Mouse (Mus musculus) cortical plate, adult 2 months (tissue): ENCODE measurements at regions not wholly inside any gene's neighbourhood (a gene's known extent, or its start where the extent isn't known, plus 50 kb on each side); places are given as distances from the start of the nearest gene placed in this dataset.

Experiments used
- H3K27ac ChIP-seq: fragments of 200-500 bp; 2 replicates; pipeline ENCODE4 v1.5.1; 2012; ENCODE audit warnings: low read length, control low read depth, inconsistent platforms; ENCODE audit not compliant: insufficient read depth
- H3K4me1 ChIP-seq: fragments of 200-500 bp; 2 replicates; pipeline ENCODE4 v1.6.1; 2011; ENCODE audit warnings: low read length; ENCODE audit not compliant: control insufficient read depth, insufficient read depth
- H3K4me3 ChIP-seq: fragments of 200-500 bp; 2 replicates; pipeline ENCODE4 v1.5.1; 2011; ENCODE audit warnings: mild to moderate bottlenecking, low read length, control low read depth; ENCODE audit not compliant: insufficient read depth
- CTCF ChIP-seq: fragments of 200-500 bp; IDR thresholded peaks from 2 replicates; pipeline ENCODE4 v1.5.1; 2011; ENCODE audit warnings: mild to moderate bottlenecking, control low read depth, low read length; ENCODE audit not compliant: insufficient read depth; ENCODE audit errors: extremely low read depth
- POLR2A ChIP-seq: fragments of 200-500 bp; IDR thresholded peaks from 2 replicates; pipeline ENCODE4 v1.6.1; 2011; ENCODE audit warnings: mild to moderate bottlenecking, low read length, control low read depth; ENCODE audit not compliant: insufficient read depth; ENCODE audit errors: extremely low read depth

GRCm38 (mm10) chr7:137628266-137628665, 190.9 kb downstream of the Glrx3 start:
- Histone ChIP-seq H3K4me1 (no peaks in the 10 kb centered on the region), H3K27ac (no peak overlapping the region), H3K4me3 (no peak overlapping the region)
- TF ChIP-seq POLR2A: no peak
- TF ChIP-seq CTCF: no peak

- no peak for TF ChIP-seq POLR2A
- TF ChIP-seq CTCF: no peak
- H3K4me1 ChIP-seq: no peaks in the 10 kb centered on the region
- no peak overlapping the region for H3K4me3 ChIP-seq
- H3K27ac ChIP-seq: no peak overlapping the region
Measured at GRCm38 (mm10) chr7:137629540-137629939, 192.1 kb downstream of the Glrx3 start.

GRCm38 (mm10) chr7:137648621-137649020, 211.2 kb downstream of the Glrx3 start:
- Histone ChIP-seq H3K4me1 (no peaks in the 10 kb centered on the region), H3K4me3 (no peak overlapping the region), H3K27ac (no peak overlapping the region)
- no peak for TF ChIP-seq POLR2A
- no peak for TF ChIP-seq CTCF

GRCm38 (mm10) chr7:137649650-137650049, 212.2 kb downstream of the Glrx3 start:
- H3K4me1 ChIP-seq: no peaks in the 10 kb centered on the region
- TF ChIP-seq POLR2A (no peak), CTCF (no peak)
- H3K4me3 ChIP-seq: no peak overlapping the region
- no peak overlapping the region for H3K27ac ChIP-seq

GRCm38 (mm10) chr7:137653837-137654236, 216.4 kb downstream of the Glrx3 start:
- TF ChIP-seq CTCF (no peak), POLR2A (no peak)
- H3K4me3 ChIP-seq: no peak overlapping the region
- H3K27ac ChIP-seq: no peak overlapping the region
- H3K4me1 ChIP-seq: no peaks in the 10 kb centered on the region

DNA sequence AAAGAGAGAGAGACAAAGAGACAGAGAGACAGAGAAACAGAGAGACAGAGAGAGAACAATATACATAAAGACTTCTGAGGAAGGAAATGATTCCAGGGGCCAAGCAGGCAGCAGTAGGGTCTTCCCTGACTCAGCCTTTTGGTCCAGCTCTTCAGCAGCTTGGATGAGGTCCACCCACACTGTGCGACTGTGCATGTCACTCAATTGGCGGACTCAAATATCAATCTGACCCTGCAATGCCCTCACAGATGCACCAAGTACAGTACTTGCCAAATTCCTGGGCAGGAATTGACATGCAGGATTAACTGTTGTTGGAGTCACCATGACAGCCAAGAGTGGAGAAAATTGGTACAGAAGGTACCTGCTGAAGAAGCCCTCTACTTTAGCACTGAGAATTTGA, 229.8 kb downstream of the Glrx3 start:
- TF ChIP-seq CTCF: no peak
- TF ChIP-seq POLR2A: no peak
- no peaks in the 10 kb centered on the region for H3K4me1 ChIP-seq
- H3K4me3 ChIP-seq: no peak overlapping the region
- no peak overlapping the region for H3K27ac ChIP-seq

GRCm38 (mm10) chr7:137671156-137671555, 233.7 kb downstream of the Glrx3 start:
- no peaks in the 10 kb centered on the region for H3K4me1 ChIP-seq
- TF ChIP-seq POLR2A: no peak
- no peak for TF ChIP-seq CTCF
- no peak overlapping the region for H3K27ac ChIP-seq
- H3K4me3 ChIP-seq: no peak overlapping the region

GRCm38 (mm10) chr7:137674596-137674995, 237.2 kb downstream of the Glrx3 start:
- H3K4me1 ChIP-seq: no peaks in the 10 kb centered on the region
- no peak overlapping the region for H3K4me3 ChIP-seq
- no peak for TF ChIP-seq CTCF
- TF ChIP-seq POLR2A: no peak
- H3K27ac ChIP-seq: no peak overlapping the region

GRCm38 (mm10) chr7:137675381-137675780, 238.0 kb downstream of the Glrx3 start:
- Histone ChIP-seq H3K4me3 (no peak overlapping the region), H3K4me1 (no peaks in the 10 kb centered on the region), H3K27ac (no peak overlapping the region)
- no peak for TF ChIP-seq POLR2A
- no peak for TF ChIP-seq CTCF

- no peak overlapping the region for H3K4me3 ChIP-seq
- H3K4me1 ChIP-seq: no peaks in the 10 kb centered on the region
- TF ChIP-seq CTCF: no peak
- TF ChIP-seq POLR2A: no peak
- H3K27ac ChIP-seq: no peak overlapping the region
Measured at GRCm38 (mm10) chr7:137684826-137685225, 247.4 kb downstream of the Glrx3 start.

- Histone ChIP-seq H3K27ac (no peak overlapping the region), H3K4me1 (no peaks in the 10 kb centered on the region), H3K4me3 (no peak overlapping the region)
- TF ChIP-seq CTCF: no peak
- TF ChIP-seq POLR2A: no peak
Measured at GRCm38 (mm10) chr7:137685320-137685719, 247.9 kb downstream of the Glrx3 start.
